Mouse (Mus musculus) CH12.LX (cell line): ENCODE measurements around the gene Nmnat2.

Source experiments
- CTCF ChIP-seq, 2 experiments: IDR thresholded peaks in 1 of 2; conservative IDR thresholded peaks in 1 of 2; 2 replicates each; pipeline ENCODE4 v1.5.1; 2011 to 2012; ENCODE audit warnings: low read depth in 2 of 2, low read length in 2 of 2, improper control_type of control experiment in 1 of 2, inconsistent platforms in 1 of 2, mild to moderate bottlenecking in 1 of 2, moderate library complexity in 1 of 2
- HCFC1 ChIP-seq: IDR thresholded peaks from 2 replicates; pipeline ENCODE4 v1.6.1; 2012; ENCODE audit warnings: low read depth, mild to moderate bottlenecking, inconsistent platforms, low read length, improper control_type of control experiment
- JUND ChIP-seq: conservative IDR thresholded peaks from 2 replicates; pipeline ENCODE4 v1.6.1; 2011; ENCODE audit warnings: low read depth, low read length, improper control_type of control experiment
- MEF2A ChIP-seq: IDR thresholded peaks from 2 replicates; pipeline ENCODE4 v1.6.1; 2014; ENCODE audit warnings: low read depth, mild to moderate bottlenecking, inconsistent platforms, low read length, improper control_type of control experiment, borderline replicate concordance
- NELFE ChIP-seq: IDR thresholded peaks from 2 replicates; pipeline ENCODE4 v1.6.1; 2011; ENCODE audit warnings: low read depth, low read length, improper control_type of control experiment
- USF1 ChIP-seq: IDR thresholded peaks from 2 replicates; pipeline ENCODE4 v1.6.1; 2014; ENCODE audit warnings: low read depth, mild to moderate bottlenecking, inconsistent platforms, low read length, improper control_type of control experiment
- ZNF384 ChIP-seq: IDR thresholded peaks from 2 replicates; pipeline ENCODE4 v1.6.1; 2012; ENCODE audit warnings: low read depth, low read length, improper control_type of control experiment, inconsistent platforms

DNA sequence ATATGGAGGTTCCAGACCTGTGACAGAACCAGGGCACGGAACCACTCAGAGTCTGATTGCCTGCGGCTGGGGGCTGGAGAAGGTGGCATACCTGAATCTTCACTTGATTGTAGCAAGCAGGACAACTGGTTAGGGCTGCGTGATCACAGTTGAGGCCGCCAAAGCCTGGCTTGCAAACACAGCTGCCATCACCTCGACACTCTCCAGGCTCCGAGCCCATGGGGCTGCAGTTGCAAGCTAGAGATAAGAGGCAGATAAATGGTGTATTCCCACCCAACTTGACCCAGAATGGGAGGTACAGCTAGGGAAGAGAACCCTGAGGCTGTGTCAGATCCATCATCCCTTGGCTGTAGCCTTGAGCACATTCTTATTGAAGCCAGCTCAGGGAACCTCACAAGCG is 184.8 kb downstream of the Nmnat2 start:
- TF ChIP-seq ZNF384 = no peak
- TF ChIP-seq MEF2A = no peak
- TF ChIP-seq HCFC1 = no peak
- TF ChIP-seq USF1 = no peak
- TF ChIP-seq NELFE = no peak
- no peak for TF ChIP-seq JUND
- TF ChIP-seq CTCF (conservative IDR thresholded peaks at IDR 0.05 in 1 of 2, IDR thresholded peaks at IDR 0.05 in 1 of 2; ENCODE audit: low read depth in 2 of 2, low read length in 2 of 2) = no peak
